Mouse (Mus musculus) G1E (cell line): ENCODE measurements at regions not wholly inside any gene's neighbourhood (a gene's known extent, or its start where the extent isn't known, plus 50 kb on each side); places are given as distances from the start of the nearest gene placed in this dataset.

Experiments
- ATAC-seq: 2 replicates; pipeline ENCODE4 v1.8.0; 2016; ENCODE audit warnings: mild to moderate bottlenecking; ENCODE audit not compliant: insufficient number of reproducible peaks, poor library complexity, low FRiP score, severe bottlenecking; ENCODE audit errors: extremely low read depth
- DNase-seq: peaks from one replicate; pipeline ENCODE4 v3.0.0; 2012; ENCODE audit warnings: low spot score
- H3K27me3 ChIP-seq: 2 replicates; pipeline ENCODE4 v1.6.1; 2012; ENCODE audit warnings: mild to moderate bottlenecking, low read length, inconsistent platforms; ENCODE audit not compliant: insufficient read depth
- H3K36me3 ChIP-seq: replicated peaks from 2 replicates; pipeline ENCODE3; 2012; ENCODE audit warnings: mild to moderate bottlenecking, inconsistent platforms
- H3K4me1 ChIP-seq: 2 replicates; pipeline ENCODE4 v1.6.1; 2012; ENCODE audit warnings: low read depth, low read length, inconsistent platforms, mixed read lengths; ENCODE audit not compliant: insufficient read depth
- H3K4me3 ChIP-seq: 2 replicates; pipeline ENCODE4 v1.5.1; 2012; ENCODE audit warnings: low read depth, mild to moderate bottlenecking, inconsistent platforms, low read length, moderate library complexity, mixed read lengths
- H3K9me3 ChIP-seq: replicated peaks from 2 replicates; pipeline ENCODE4 v1.6.1; 2012; ENCODE audit warnings: inconsistent platforms
- CTCF ChIP-seq: IDR thresholded peaks from 2 replicates; pipeline ENCODE4 v1.5.1; 2012; ENCODE audit warnings: low read depth, low read length, inconsistent platforms, mixed read lengths
- GATA1 ChIP-seq: IDR thresholded peaks from 2 replicates; pipeline ENCODE4 v1.6.1; 2012; ENCODE audit warnings: borderline replicate concordance, low read length, inconsistent platforms, mixed read lengths
- GATA2 ChIP-seq: IDR thresholded peaks from 2 replicates; pipeline ENCODE4 v1.6.1; 2012; ENCODE audit warnings: low read depth, low read length, inconsistent platforms, borderline replicate concordance
- POLR2AphosphoS5 ChIP-seq: IDR thresholded peaks from 2 replicates; pipeline ENCODE4 v1.6.1; 2012; ENCODE audit warnings: low read depth, low read length, inconsistent platforms; ENCODE audit not compliant: insufficient replicate concordance
- TAL1 ChIP-seq: conservative IDR thresholded peaks from 2 replicates; pipeline ENCODE4 v1.6.1; 2012; ENCODE audit warnings: low read depth, low read length, inconsistent platforms, mixed read lengths

- DNase-seq (no peak), ATAC-seq (no peak)
- H3K4me1 ChIP-seq, result no peaks in the 10 kb centered on the region
- H3K9me3 ChIP-seq, result peaks cover 20% of the 10 kb centered on the region
- H3K36me3 ChIP-seq, result no peaks in the 10 kb centered on the region
- H3K4me3 ChIP-seq, result no peak overlapping the region
- TF ChIP-seq POLR2AphosphoS5 (no peak), GATA2 (no peak), TAL1 (no peak), CTCF (no peak), GATA1 (no peak)
- H3K27me3 ChIP-seq, result no peaks in the 10 kb centered on the region
Observed at GRCm38 (mm10) chr2:148325854-148326387, 69.2 kb upstream of the Sstr4 start.

- no peak for DNase-seq
- Histone ChIP-seq H3K4me1 (no peaks in the 10 kb centered on the region), H3K36me3 (no peaks in the 10 kb centered on the region), H3K9me3 (peaks cover 23% of the 10 kb centered on the region), H3K27me3 (no peaks in the 10 kb centered on the region), H3K4me3 (no peak overlapping the region)
- no peak for ATAC-seq
- TF ChIP-seq POLR2AphosphoS5, result no peak
- no peak for TF ChIP-seq CTCF
- no peak for TF ChIP-seq GATA2
- no peak for TF ChIP-seq GATA1
- no peak for TF ChIP-seq TAL1
Observed at GRCm38 (mm10) chr2:148326414-148326813, 68.7 kb upstream of the Sstr4 start.

- TF ChIP-seq CTCF (no peak), POLR2AphosphoS5 (no peak), TAL1 (no peak), GATA1 (no peak), GATA2 (no peak)
- peaks cover 25% of the 10 kb centered on the region for H3K9me3 ChIP-seq
- no peaks in the 10 kb centered on the region for H3K36me3 ChIP-seq
- ATAC-seq (no peak), DNase-seq (no peak)
- H3K27me3 ChIP-seq, result no peaks in the 10 kb centered on the region
- H3K4me3 ChIP-seq, result no peak overlapping the region
- no peaks in the 10 kb centered on the region for H3K4me1 ChIP-seq
Observed at GRCm38 (mm10) chr2:148327552-148327951, 67.6 kb upstream of the Sstr4 start.

GRCm38 (mm10) chr2:148330368-148330767, 64.8 kb upstream of the Sstr4 start:
- TF ChIP-seq CTCF, result no peak
- TF ChIP-seq GATA2, result no peak
- no peak for TF ChIP-seq POLR2AphosphoS5
- TF ChIP-seq TAL1, result no peak
- no peak for TF ChIP-seq GATA1
- Histone ChIP-seq H3K9me3 (peaks cover 13% of the 10 kb centered on the region), H3K36me3 (no peaks in the 10 kb centered on the region), H3K4me3 (no peak overlapping the region), H3K4me1 (no peaks in the 10 kb centered on the region), H3K27me3 (no peaks in the 10 kb centered on the region)
- DNase-seq (no peak), ATAC-seq (no peak)

GRCm38 (mm10) chr2:148334555-148334954, 60.6 kb upstream of the Sstr4 start:
- H3K4me3 ChIP-seq, result no peak overlapping the region
- H3K36me3 ChIP-seq, result no peaks in the 10 kb centered on the region
- no peaks in the 10 kb centered on the region for H3K27me3 ChIP-seq
- no peaks in the 10 kb centered on the region for H3K4me1 ChIP-seq
- no peak for TF ChIP-seq POLR2AphosphoS5
- TF ChIP-seq CTCF, result no peak
- no peak for TF ChIP-seq GATA1
- no peak for TF ChIP-seq TAL1
- no peak for TF ChIP-seq GATA2
- ATAC-seq (no peak), DNase-seq (no peak)
- H3K9me3 ChIP-seq, result peaks cover 15% of the 10 kb centered on the region

- H3K4me1 ChIP-seq, result no peaks in the 10 kb centered on the region
- ATAC-seq, result no peak
Observed at GRCm38 (mm10) chr2:148336626-148337025, 58.5 kb upstream of the Sstr4 start.

GRCm38 (mm10) chr2:148338308-148338768, 56.8 kb upstream of the Sstr4 start:
- DNase-seq (no peak), ATAC-seq (no peak)
- no peak for TF ChIP-seq POLR2AphosphoS5
- TF ChIP-seq TAL1, result no peak
- no peak for TF ChIP-seq GATA1
- TF ChIP-seq GATA2, result no peak
- no peak for TF ChIP-seq CTCF
- H3K4me1 ChIP-seq, result no peaks in the 10 kb centered on the region
- H3K27me3 ChIP-seq, result no peaks in the 10 kb centered on the region
- H3K9me3 ChIP-seq, result peaks cover 22% of the 10 kb centered on the region
- no peaks in the 10 kb centered on the region for H3K36me3 ChIP-seq
- H3K4me3 ChIP-seq, result no peak overlapping the region

More at GRCm38 (mm10) chr2:148336626-148337025, 58.5 kb upstream of the Sstr4 start:
- peaks cover 19% of the 10 kb centered on the region for H3K9me3 ChIP-seq
- no peaks in the 10 kb centered on the region for H3K36me3 ChIP-seq
- H3K27me3 ChIP-seq, result no peaks in the 10 kb centered on the region
- no peak for DNase-seq
- no peak for TF ChIP-seq GATA2
- no peak overlapping the region for H3K4me3 ChIP-seq
